Mouse (Mus musculus) erythroblast, embryonic 14.5 days (primary cell): ENCODE measurements around the gene Sinhcaf.

ENCODE experiments used
- GATA1 ChIP-seq: IDR thresholded peaks from 2 replicates; pipeline ENCODE4 v1.6.1; 2012; ENCODE audit warnings: low read length, inconsistent platforms, mixed read lengths
- TAL1 ChIP-seq: IDR thresholded peaks from 3 replicates; pipeline ENCODE4 v1.6.1; 2012; ENCODE audit warnings: low read length, inconsistent platforms, mixed read lengths

DNA sequence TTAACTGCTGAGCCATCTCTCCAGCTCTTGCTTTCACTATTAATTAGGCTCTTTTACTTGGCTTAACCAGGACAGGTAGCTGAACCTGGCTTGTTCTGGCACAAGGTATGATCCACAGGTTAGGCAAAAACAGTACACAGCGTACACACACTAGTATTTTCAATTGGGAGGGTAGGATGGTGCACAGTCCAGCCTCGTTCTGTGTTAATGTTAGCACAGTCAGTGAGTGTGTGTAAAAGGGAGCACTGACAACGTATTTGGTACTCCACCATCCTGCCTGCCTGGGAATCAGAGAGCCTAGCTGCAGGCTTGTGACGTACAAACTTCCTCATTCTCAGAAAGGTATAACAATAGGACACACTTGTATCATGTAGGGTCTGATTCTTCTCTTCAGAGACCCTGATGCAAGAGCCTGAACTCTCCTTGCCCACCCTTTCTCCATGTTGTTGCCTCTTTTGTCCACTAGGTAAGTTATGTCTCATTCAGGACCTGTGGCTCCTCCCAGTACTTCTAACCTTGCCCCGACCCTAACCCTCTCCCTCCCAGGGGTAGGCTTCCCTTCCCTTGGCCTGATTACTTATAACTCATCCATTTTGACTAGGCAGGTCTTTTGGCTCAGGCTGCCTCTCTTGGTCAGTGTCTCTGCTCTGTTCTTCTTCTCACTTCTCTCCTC, 48.2 kb upstream of the Sinhcaf start:
- TF ChIP-seq TAL1: no peak
- TF ChIP-seq GATA1: no peak
